In genomic region chr13:53118398-53118797, GRCm38 (mm10) we compare ENCODE assay signal across 12 mouse cellular contexts.
DNase-seq lines count a peak whose midpoint lies in the region; ATAC-seq and TF ChIP-seq lines count a peak whose summit lies in the region.
"Had no signal": no experiment of that assay in that cellular context is flagged by ENCODE, and none has a peak within 500 bp of the region (broad histone marks: within the 10 kb centered on the region; RNA-seq: fewer than 3 reads in every experiment).

No protein-coding gene starts in this region.

- H3K36me3 ChIP-seq in hindbrain, embryonic 11.5 days (ENCODE audit: control insufficient read depth, insufficient read depth, low read length), result no peaks in the 10 kb centered on the region
- H3K36me3 ChIP-seq: liver, embryonic 15.5 days had no signal

- no peak overlapping the region for H3K27ac ChIP-seq in layer of hippocampus, adult 2 months
- H3K27ac ChIP-seq in hindbrain, embryonic 11.5 days (ENCODE audit: low read depth, low read length), result no peak overlapping the region
- H3K27ac ChIP-seq: liver, embryonic 15.5 days had no signal

- no peak overlapping the region for H3K4me3 ChIP-seq in layer of hippocampus, adult 2 months
- H3K4me3 ChIP-seq in hindbrain, embryonic 11.5 days (ENCODE audit: low read depth, low read length), result no peak overlapping the region
- H3K4me3 ChIP-seq: erythroblast, embryonic 14.5 days; liver, embryonic 15.5 days; myocyte had no signal

- H3K27me3 ChIP-seq in hindbrain, embryonic 11.5 days (ENCODE audit: control insufficient read depth, insufficient read depth, low read length), result no peaks in the 10 kb centered on the region
- H3K27me3 ChIP-seq: liver, embryonic 15.5 days had no signal

- ATAC-seq in CD4-positive, CD25-positive, alpha-beta regulatory T cell, adult 4 months, result no peak
- no peak for ATAC-seq in hindbrain, embryonic 11.5 days (ENCODE audit: low FRiP score)

- H3K9ac ChIP-seq in hindbrain, embryonic 11.5 days (ENCODE audit: low read depth, low read length), result no peak overlapping the region
- H3K9ac ChIP-seq: liver, embryonic 15.5 days had no signal

- peak; percentile 68 for TF ChIP-seq CTCF in layer of hippocampus, adult 2 months (conservative IDR thresholded peaks at IDR 0.05)

- no peaks in the 10 kb centered on the region for H3K9me3 ChIP-seq in hindbrain, embryonic 11.5 days (ENCODE audit: control insufficient read depth, low read length)
- H3K9me3 ChIP-seq: liver, embryonic 15.5 days had no signal

- H3K4me2 ChIP-seq in hindbrain, embryonic 11.5 days (replicated peaks; ENCODE audit: low read depth, low read length), result no peak overlapping the region
- H3K4me2 ChIP-seq: heart, embryonic 11.5 days; liver, embryonic 15.5 days had no signal

- intact Hi-C loops in left cerebral cortex, postnatal 36 days (cut with DNase I), result loop anchor here (5.0 kb wide), 1 partner anchor 189 kb away; no protein-coding TSS in a partner anchor

- peak; percentile 19 for DNase-seq in CD4-positive, CD25-positive, alpha-beta regulatory T cell, adult 2 months (ENCODE audit: low read depth, low spot score)
- DNase-seq in layer of hippocampus, adult 2 months (ENCODE audit: low spot score in 2 of 2), result no peak
- DNase-seq in layer of hippocampus, postnatal 10 days (ENCODE audit: low spot score in 2 of 2), result no peak
- peak; percentile 44 for DNase-seq in ES-CJ7 (ENCODE audit: low read depth, low spot score)
- DNase-seq in lung, postnatal 36 days, result peak; percentile 15
- DNase-seq in left cerebral cortex, postnatal 36 days (ENCODE audit: low spot score in 2 of 2), result no peak
- no peak for DNase-seq in hindbrain, embryonic 11.5 days (ENCODE audit: low spot score)

- WGBS in hindbrain, embryonic 11.5 days, result 84% methylated on average over 13 of the region's 13 CpGs

- peaks cover 2% of the 10 kb centered on the region; the same call in 1 of the 2 replicates for H3K4me1 ChIP-seq in hindbrain, embryonic 11.5 days (replicated peaks; ENCODE audit: control insufficient read depth, insufficient read depth, low read length)
- H3K4me1 ChIP-seq: liver, embryonic 15.5 days had no signal

Comparison
In these comparisons a context has a peak if more than half of its experiments do, and no peak if none do; other contexts are left out.
1. DNase-seq: peak in CD4-positive, CD25-positive, alpha-beta regulatory T cell, adult 2 months (single experiment), ES-CJ7 (single experiment) and lung, postnatal 36 days (single experiment); none in layer of hippocampus, adult 2 months (0 of 2), layer of hippocampus, postnatal 10 days (0 of 2), left cerebral cortex, postnatal 36 days (0 of 2) and hindbrain, embryonic 11.5 days (single experiment).